Mouse (Mus musculus) left cerebral cortex, postnatal 4 days (tissue): ENCODE data around the gene Sirt7. TPM values are rescaled to one million over a fixed set of nuclear protein-coding genes. Genes with fewer than 3 reads are reported as not detected.
A peak's percentile ranks its signal among the peaks of the same experiment; 100 is the strongest.

Experiments
- DNase-seq: peaks from one replicate; pipeline ENCODE4 v3.0.0-alpha.2; 2022
- intact Hi-C: fragments of 180-260 bp; cut with DNase I; formaldehyde crosslinking; loops from one replicate; pipeline ENCODE4 v1.15.1; 2025
- microRNA-seq: library from miRNA; unstranded; fragments of <30 nt; microRNA quantifications from one replicate; pipeline ENCODE4 v1.2.0, GENCODE M21; 2022
- total RNA-seq, 2 experiments: library from RNA; stranded (reverse); gene quantifications; 2 replicates each; pipeline ENCODE4 v1.2.3; 2021

The Sirt7 gene
- total RNA-seq, 2 experiments from 2014 or later = 37.5 to 38.0 TPM

DNA sequence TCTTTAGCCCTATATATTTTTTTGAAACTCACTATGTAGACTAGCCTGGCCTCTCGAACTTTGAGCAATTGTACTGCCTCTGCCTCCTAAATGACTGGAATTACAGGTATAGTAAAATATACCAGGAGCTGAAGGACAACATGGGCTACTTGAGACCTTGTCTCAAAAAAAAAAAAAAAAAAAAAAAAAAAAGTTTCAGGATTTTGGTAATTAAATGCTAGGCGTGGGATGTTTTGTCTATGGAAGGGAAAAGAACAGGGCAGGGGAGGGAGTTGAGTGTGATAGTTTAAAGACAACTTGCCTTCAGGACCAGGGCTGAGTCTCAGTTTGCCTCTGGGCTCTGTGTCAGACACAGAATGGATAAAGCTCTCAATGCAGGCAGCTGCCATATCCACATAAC is 50.0 kb downstream of the Sirt7 start:
- DNase-seq = no peak
- intact Hi-C loops = no loop called here

DNA sequence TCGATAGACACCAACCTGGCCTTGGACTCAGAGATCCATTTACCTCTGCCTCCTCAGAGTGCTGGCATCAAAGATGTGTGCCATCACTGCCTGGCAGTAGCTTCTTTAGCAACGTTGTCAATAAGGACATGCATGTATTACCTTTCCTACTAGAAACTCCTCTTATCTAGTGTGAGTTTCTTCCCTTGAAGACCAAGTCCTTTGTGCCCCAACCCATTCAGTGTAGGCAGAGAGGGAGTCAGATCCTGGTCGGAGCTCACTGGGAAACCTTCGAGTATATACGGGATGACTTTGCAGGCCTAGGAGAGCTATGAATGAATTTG is 50.8 kb downstream of the Sirt7 start:
- DNase-seq = no peak
- intact Hi-C loops = no loop called here

DNA sequence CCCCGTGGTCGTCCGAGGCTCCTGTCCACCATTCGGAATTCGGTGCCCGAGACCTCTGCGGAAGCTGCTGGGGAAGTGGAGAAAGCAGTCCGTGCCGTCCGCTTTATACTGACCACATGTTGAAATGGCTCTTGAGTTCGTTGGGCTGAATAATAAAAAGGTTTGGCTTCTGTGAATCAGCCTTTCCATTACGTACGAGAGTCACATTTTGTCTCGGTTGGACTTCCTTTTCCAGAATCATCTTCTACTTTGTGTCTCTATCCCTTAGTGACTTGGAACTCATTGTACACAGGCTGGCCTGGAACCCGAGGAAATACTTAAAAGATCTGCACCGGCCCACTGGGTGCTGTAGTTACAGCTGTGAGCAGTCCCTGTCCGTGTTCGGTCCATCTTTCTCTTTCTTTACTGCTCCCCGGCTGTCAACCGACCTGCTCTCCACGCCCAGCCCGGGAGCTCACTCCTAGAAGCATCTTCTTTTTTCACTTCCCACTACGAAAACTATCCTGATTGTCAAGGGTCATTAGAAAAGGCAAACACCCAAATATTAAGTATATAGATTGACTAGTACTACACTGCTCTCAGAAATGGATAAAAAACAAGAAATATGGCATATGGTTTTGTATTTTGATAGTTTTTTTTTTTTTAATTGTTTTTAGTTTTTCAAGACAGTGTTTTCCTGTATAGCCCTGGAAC is 51.3 kb downstream of the Sirt7 start:
- DNase-seq = no peak
- intact Hi-C loops = no loop called here

DNA sequence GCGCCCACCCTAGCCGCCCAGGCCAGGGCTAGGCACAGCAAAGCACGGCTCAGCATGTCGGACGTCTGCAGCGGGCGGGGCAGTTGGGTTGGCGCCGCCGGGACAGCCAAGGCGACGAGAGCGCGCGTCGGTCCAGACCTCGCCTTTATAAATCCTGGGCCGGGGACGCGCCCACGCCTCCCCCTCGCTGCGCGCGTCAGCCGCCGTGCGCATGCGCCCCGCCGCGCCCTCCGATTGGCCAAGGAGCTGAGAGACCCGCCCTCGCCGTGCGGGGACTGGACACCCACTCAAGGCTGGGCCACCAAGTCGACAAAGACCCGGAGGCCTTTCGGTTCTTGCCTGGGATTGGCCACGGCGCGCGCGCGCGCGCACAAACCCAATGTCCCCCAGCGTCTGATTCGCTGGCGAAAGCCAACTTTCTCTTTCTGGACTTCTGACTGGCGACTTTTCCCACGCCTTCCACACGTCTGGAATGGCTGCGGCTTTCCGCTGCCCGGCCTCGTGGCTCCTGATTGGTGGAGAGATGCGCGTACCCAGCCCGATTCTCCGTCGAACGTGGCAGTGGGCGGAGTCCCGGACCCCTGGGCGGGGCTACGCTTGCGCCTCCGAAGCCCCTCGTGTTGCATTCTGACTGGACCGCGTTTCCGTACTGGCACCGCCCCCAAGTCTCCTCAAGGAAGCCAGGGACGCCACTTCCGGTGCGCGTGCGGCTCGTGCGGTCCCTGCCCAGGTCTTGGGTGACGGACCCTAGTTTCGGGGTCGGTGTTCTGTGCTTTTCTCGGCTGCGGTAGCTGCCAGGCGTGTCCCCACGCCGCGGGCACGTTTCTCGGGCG is 52.1 kb downstream of the Sirt7 start, which contains the start of gene P4hb:
Gene P4hb, minus strand, starts transcription at position 502 of the 833 bp plus-strand sequence.
- peak; percentile 100 for DNase-seq
- intact Hi-C loops = no loop called here

DNA sequence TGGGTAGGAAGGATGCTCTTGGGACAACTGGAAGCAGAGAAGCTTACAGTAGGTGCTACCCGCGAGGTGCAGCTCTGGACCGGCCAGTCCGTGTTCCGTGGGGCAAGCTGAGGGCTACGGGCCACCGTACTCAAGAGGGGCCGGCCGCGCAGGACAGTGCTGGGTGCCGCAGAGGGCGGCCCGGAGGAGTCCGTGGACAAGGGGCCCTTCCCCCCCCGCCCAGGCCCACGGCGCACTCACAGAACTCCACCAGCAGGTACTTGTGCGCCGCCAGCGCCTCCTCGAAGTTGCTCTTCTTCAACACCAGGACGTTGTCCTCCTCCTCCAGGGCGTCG is 52.7 kb downstream of the Sirt7 start:
- DNase-seq = no peak
- intact Hi-C loops = no loop called here

DNA sequence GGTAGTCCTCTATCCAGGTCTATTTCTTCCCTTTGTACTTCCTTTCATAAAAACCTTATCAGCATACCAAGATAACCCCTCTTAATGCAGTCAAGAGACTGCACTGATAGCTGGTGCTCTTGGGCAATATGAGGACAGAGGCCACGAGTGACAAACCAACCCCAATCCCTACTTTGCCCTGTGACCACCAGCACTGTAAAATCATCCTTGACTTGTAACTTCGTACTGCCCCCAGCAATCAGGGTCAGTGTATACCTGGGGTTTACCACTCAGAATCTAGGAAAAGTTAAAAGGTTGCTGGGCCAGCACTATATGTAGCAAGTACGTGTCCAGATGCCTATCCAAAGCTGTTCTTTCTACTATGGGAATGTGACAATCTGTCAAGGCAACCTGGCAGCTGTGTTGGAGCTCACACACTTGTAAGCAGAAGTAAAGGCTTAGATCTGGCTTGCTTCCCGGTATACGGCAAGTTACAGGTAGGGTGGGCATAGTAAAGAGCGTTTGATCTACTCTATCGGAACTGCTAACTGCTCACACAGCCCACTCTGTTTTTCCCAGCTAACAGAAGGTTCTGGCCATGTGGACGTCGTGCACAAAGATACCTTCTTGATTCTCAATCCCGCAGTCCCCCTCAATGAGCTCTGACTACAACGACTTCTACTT is 53.2 kb downstream of the Sirt7 start:
- DNase-seq = no peak
- intact Hi-C loops = no loop called here

DNA sequence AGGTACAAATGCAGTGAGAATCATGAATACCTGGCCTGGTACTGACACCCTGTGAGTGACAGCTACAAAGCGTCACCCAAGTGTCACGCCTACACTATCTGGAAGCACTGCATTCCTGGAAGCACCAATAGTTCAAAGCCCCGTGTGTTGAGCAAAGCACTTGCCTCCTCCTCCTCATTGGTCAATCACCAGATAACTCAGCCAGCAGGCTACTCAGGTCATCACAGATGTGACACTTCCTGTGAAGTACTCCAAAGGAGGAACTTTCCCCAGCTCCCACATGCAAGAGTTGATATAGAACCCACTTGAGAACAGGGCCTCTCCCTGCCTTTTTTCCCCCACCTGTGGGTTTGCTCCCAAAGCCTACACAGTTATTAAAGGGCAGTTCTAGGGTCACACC is 53.9 kb downstream of the Sirt7 start:
- DNase-seq = no peak
- intact Hi-C loops = no loop called here

Small RNA genes lying within 50 kb of the gene (microRNA-seq; reads per million reads assigned to microRNA genes)
- gene Mir6936 = not detected

Other genes starting within 250 kb of the Sirt7 start
- 100 to 1,000 TPM in 1 of 2 experiments, 10 to 100 TPM in 1; 94.5 to 100 TPM for gene Faap100, start 246.5 kb downstream of the Sirt7 start, total RNA-seq
- gene Nploc4, start 187.5 kb downstream of the Sirt7 start, total RNA-seq = 10 to 100 TPM; 63.8 to 66.2 TPM
- gene Tspan10, start 182.6 kb downstream of the Sirt7 start, total RNA-seq = 10 to 100 TPM in 1 of 2 experiments, under 1 TPM in 1; 0.77 to 13.3 TPM
- under 1 TPM; 0.22 to 0.32 TPM for gene Pde6g, start 171.7 kb downstream of the Sirt7 start, total RNA-seq
- 1 to 10 TPM; 7.9 to 9.6 TPM for gene Oxld1, start 167.2 kb downstream of the Sirt7 start, total RNA-seq
- gene Ccdc137, start 167.1 kb downstream of the Sirt7 start, total RNA-seq = 10 to 100 TPM; 21.2 to 24.6 TPM
- gene Arl16, start 157.6 kb downstream of the Sirt7 start, total RNA-seq = 10 to 100 TPM; 43.9 to 46.0 TPM
- gene Mrpl12, start 140.6 kb downstream of the Sirt7 start, total RNA-seq = 10 to 100 TPM; 74.4 to 74.5 TPM
- gene Slc25a10, start 133.4 kb downstream of the Sirt7 start, total RNA-seq = 10 to 100 TPM; 27.2 to 27.6 TPM
- under 1 TPM in 1 of 2 experiments, not detected in 1; 0.18 TPM for gene Gcgr, start 94.5 kb downstream of the Sirt7 start, total RNA-seq
- 100 to 1,000 TPM; 105 to 113 TPM for gene Mcrip1, start 75.5 kb downstream of the Sirt7 start, total RNA-seq
- not detected for gene Ppp1r27, start 74.1 kb downstream of the Sirt7 start, total RNA-seq
- gene P4hb, start 52.0 kb downstream of the Sirt7 start, total RNA-seq = 100 to 1,000 TPM; 187 to 203 TPM
- gene Arhgdia, start 43.6 kb downstream of the Sirt7 start, total RNA-seq = 100 to 1,000 TPM; 351 to 368 TPM
- gene Alyref, start 26.9 kb downstream of the Sirt7 start, total RNA-seq = 100 to 1,000 TPM; 111 to 113 TPM
- gene Anapc11, start 26.8 kb downstream of the Sirt7 start, total RNA-seq = 100 to 1,000 TPM; 113 to 115 TPM
- 1 to 10 TPM in 1 of 2 experiments, not detected in 1; 1.4 TPM for gene Npb, start 16.8 kb downstream of the Sirt7 start, total RNA-seq
- gene Pcyt2, start 7.3 kb downstream of the Sirt7 start, total RNA-seq = 100 to 1,000 TPM; 144 to 168 TPM
- 10 to 100 TPM; 83.3 to 85.8 TPM for gene Mafg, start 8.4 kb upstream of the Sirt7 start, total RNA-seq
- gene Pycr1, start 18.5 kb upstream of the Sirt7 start, total RNA-seq = 1 to 10 TPM; 6.1 to 8.3 TPM
- gene Myadml2, start 22.9 kb upstream of the Sirt7 start, total RNA-seq = 1 to 10 TPM; 1.0 to 2.9 TPM
- gene Notum, start 35.9 kb upstream of the Sirt7 start, total RNA-seq = 1 to 10 TPM; 4.7 to 7.8 TPM
- 10 to 100 TPM; 79.1 TPM for gene Aspscr1, start 47.7 kb upstream of the Sirt7 start, total RNA-seq
- gene Cenpx, start 88.5 kb upstream of the Sirt7 start, total RNA-seq = 10 to 100 TPM; 31.2 to 35.1 TPM
- 10 to 100 TPM; 76.4 to 78.9 TPM for gene Lrrc45, start 88.7 kb upstream of the Sirt7 start, total RNA-seq
- gene Rac3, start 96.2 kb upstream of the Sirt7 start, total RNA-seq = 100 to 1,000 TPM; 505 to 551 TPM
- 1 to 10 TPM; 2.5 to 3.2 TPM for gene Dcxr, start 102.0 kb upstream of the Sirt7 start, total RNA-seq
- gene Cbr2, start 106.9 kb upstream of the Sirt7 start, total RNA-seq = 1 to 10 TPM; 2.9 to 3.0 TPM
- gene Hmga1b, start 137.6 kb upstream of the Sirt7 start, total RNA-seq = 10 to 100 TPM; 29.6 to 85.6 TPM
- 10 to 100 TPM; 82.1 to 87.1 TPM for gene Rfng, start 159.0 kb upstream of the Sirt7 start, total RNA-seq
- gene Gps1, start 159.0 kb upstream of the Sirt7 start, total RNA-seq = 100 to 1,000 TPM; 142 to 154 TPM
- 10 to 100 TPM; 40.2 to 45.5 TPM for gene Dus1l, start 171.2 kb upstream of the Sirt7 start, total RNA-seq
- gene Fasn, start 199.3 kb upstream of the Sirt7 start, total RNA-seq = 100 to 1,000 TPM; 448 to 457 TPM